10 mouse cellular contexts compared by ENCODE assay signal in the genomic region with DNA sequence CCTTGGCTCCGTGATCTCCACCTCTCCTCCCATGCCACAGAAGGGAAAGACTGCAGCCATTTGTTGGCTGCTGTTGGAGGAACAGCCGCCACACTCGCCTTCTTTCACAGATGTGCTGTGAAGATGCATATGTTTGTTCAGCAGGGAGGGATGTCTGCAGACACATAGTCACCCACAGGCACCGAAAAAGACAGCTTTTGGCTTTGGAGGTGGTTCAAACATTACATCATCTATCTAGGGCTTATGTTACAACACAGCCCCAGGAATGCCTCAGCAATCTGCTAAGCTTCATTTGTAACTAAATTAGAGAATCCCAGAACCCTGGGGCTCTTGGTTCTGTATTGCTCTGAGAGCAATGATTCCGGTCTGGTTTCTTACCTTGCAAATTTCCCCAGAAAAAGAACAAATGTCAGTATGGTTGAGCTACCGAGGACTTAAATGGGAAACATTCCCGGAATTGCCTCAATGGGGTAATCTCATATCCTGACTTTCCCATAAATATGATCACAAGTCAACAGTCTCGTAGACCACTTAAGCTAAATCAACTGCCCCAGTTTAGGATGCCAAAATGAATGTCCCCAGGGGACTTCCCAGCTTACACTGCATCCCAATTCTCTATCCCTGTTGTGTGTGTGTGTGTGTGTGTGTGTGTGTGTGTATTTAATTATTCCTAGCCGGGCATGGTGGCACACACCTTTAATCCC. TPM values are rescaled to one million over a fixed set of nuclear protein-coding genes. Genes with fewer than 3 reads are reported as not detected.
A peak's percentile ranks its signal among the peaks of the same experiment; 100 is the strongest.
DNase-seq lines count a peak whose midpoint lies in the region; ATAC-seq lines count a peak whose summit lies in the region.
"Had no signal": no experiment of that assay in that cellular context is flagged by ENCODE, and none has a peak within 500 bp of the region (broad histone marks: within the 10 kb centered on the region; RNA-seq: fewer than 3 reads in every experiment).

No protein-coding gene starts in this region.

- no peak overlapping the region for H3K4me3 ChIP-seq in embryonic facial prominence, embryonic 12.5 days
- H3K4me3 ChIP-seq in embryonic facial prominence, embryonic 10.5 days: no peak overlapping the region
- H3K4me3 ChIP-seq in midbrain, embryonic 11.5 days (ENCODE audit: low read depth, low read length): no peak overlapping the region
- no peak overlapping the region for H3K4me3 ChIP-seq in midbrain, embryonic 14.5 days (replicated peaks; ENCODE audit: low read depth, low read length)
- H3K4me3 ChIP-seq in stomach, embryonic 15.5 days (replicated peaks): no peak overlapping the region
- H3K4me3 ChIP-seq: limb, embryonic 12.5 days had no signal

- 43% methylated on average over 9 of the region's 9 CpGs for WGBS in embryonic facial prominence, embryonic 12.5 days
- WGBS in embryonic facial prominence, embryonic 10.5 days: 64% methylated on average over 9 of the region's 9 CpGs
- 74% methylated on average over 9 of the region's 9 CpGs for WGBS in midbrain, embryonic 11.5 days
- 69% methylated on average over 9 of the region's 9 CpGs for WGBS in midbrain, embryonic 14.5 days
- 53% methylated on average over 9 of the region's 9 CpGs for WGBS in stomach, embryonic 15.5 days

- no peak for DNase-seq in embryonic facial prominence, embryonic 10.5 days (ENCODE audit: low spot score)
- peak; percentile 66 for DNase-seq in midbrain, embryonic 11.5 days (ENCODE audit: low spot score, missing footprints)
- DNase-seq in midbrain, embryonic 14.5 days: no peak
- DNase-seq in layer of hippocampus, adult 8-10 months (ENCODE audit: low spot score in 2 of 2): peak; percentile 67 to 80
- DNase-seq in kidney, postnatal 10 days: no peak
- DNase-seq in liver: no peak
- DNase-seq: B cell, adult 2 months had no signal

- H3K9ac ChIP-seq in embryonic facial prominence, embryonic 12.5 days: no peak overlapping the region
- no peak overlapping the region for H3K9ac ChIP-seq in midbrain, embryonic 11.5 days (ENCODE audit: low read length)
- H3K9ac ChIP-seq in midbrain, embryonic 14.5 days (replicated peaks; ENCODE audit: low read length): no peak overlapping the region
- H3K9ac ChIP-seq in stomach, embryonic 15.5 days: no peak overlapping the region
- H3K9ac ChIP-seq: limb, embryonic 12.5 days had no signal

- no peak overlapping the region for H3K27ac ChIP-seq in embryonic facial prominence, embryonic 12.5 days
- H3K27ac ChIP-seq in embryonic facial prominence, embryonic 10.5 days (replicated peaks): no peak overlapping the region
- H3K27ac ChIP-seq in midbrain, embryonic 11.5 days (ENCODE audit: low read depth, low read length): no peak overlapping the region
- no peak overlapping the region for H3K27ac ChIP-seq in midbrain, embryonic 14.5 days (replicated peaks; ENCODE audit: low read depth, low read length)
- peak overlapping the region; percentile 58 for H3K27ac ChIP-seq in stomach, embryonic 15.5 days
- H3K27ac ChIP-seq: limb, embryonic 12.5 days had no signal

- no peaks in the 10 kb centered on the region for H3K9me3 ChIP-seq in embryonic facial prominence, embryonic 12.5 days
- no peaks in the 10 kb centered on the region for H3K9me3 ChIP-seq in embryonic facial prominence, embryonic 10.5 days
- H3K9me3 ChIP-seq in midbrain, embryonic 11.5 days (ENCODE audit: control insufficient read depth, low read length): no peaks in the 10 kb centered on the region
- H3K9me3 ChIP-seq in midbrain, embryonic 14.5 days (ENCODE audit: control insufficient read depth, low read length): no peaks in the 10 kb centered on the region
- no peaks in the 10 kb centered on the region for H3K9me3 ChIP-seq in stomach, embryonic 15.5 days

- H3K4me1 ChIP-seq in embryonic facial prominence, embryonic 12.5 days: no peaks in the 10 kb centered on the region
- H3K4me1 ChIP-seq in embryonic facial prominence, embryonic 10.5 days: peaks cover 8% of the 10 kb centered on the region
- H3K4me1 ChIP-seq in midbrain, embryonic 11.5 days (ENCODE audit: control insufficient read depth, insufficient read depth, low read length): peaks cover 2% of the 10 kb centered on the region; the same call in 1 of the 2 replicates
- peaks cover 2% of the 10 kb centered on the region; the same call in 1 of the 2 replicates for H3K4me1 ChIP-seq in midbrain, embryonic 14.5 days (ENCODE audit: control insufficient read depth, insufficient read depth, low read length)
- H3K4me1 ChIP-seq in stomach, embryonic 15.5 days: no peaks in the 10 kb centered on the region

- ATAC-seq in embryonic facial prominence, embryonic 12.5 days (ENCODE audit: insufficient number of reproducible peaks, insufficient read depth, low FRiP score, low TSS enrichment): peak; percentile 72; the same call in 1 of the 2 replicates
- no peak for ATAC-seq in midbrain, embryonic 11.5 days (ENCODE audit: low FRiP score)
- ATAC-seq in midbrain, embryonic 14.5 days (ENCODE audit: low FRiP score, low TSS enrichment): no peak
- peak; percentile 53; the same call in 1 of the 2 replicates for ATAC-seq in stomach, embryonic 15.5 days (ENCODE audit: insufficient read depth, low FRiP score, low read depth)

- peaks cover 14% of the 10 kb centered on the region for H3K27me3 ChIP-seq in embryonic facial prominence, embryonic 12.5 days
- H3K27me3 ChIP-seq in embryonic facial prominence, embryonic 10.5 days (replicated peaks; ENCODE audit: low read depth, poor library complexity, severe bottlenecking): peaks cover 28% of the 10 kb centered on the region
- peaks cover 9% of the 10 kb centered on the region for H3K27me3 ChIP-seq in midbrain, embryonic 11.5 days (ENCODE audit: control insufficient read depth, insufficient read depth, low read length)
- peaks cover 12% of the 10 kb centered on the region for H3K27me3 ChIP-seq in midbrain, embryonic 14.5 days (ENCODE audit: control insufficient read depth, insufficient read depth, low read length)
- H3K27me3 ChIP-seq in stomach, embryonic 15.5 days (replicated peaks): no peaks in the 10 kb centered on the region

- H3K36me3 ChIP-seq in embryonic facial prominence, embryonic 12.5 days: no peaks in the 10 kb centered on the region
- no peaks in the 10 kb centered on the region for H3K36me3 ChIP-seq in embryonic facial prominence, embryonic 10.5 days (replicated peaks)
- no peaks in the 10 kb centered on the region for H3K36me3 ChIP-seq in midbrain, embryonic 11.5 days (ENCODE audit: control insufficient read depth, insufficient read depth, low read length)
- H3K36me3 ChIP-seq in midbrain, embryonic 14.5 days (ENCODE audit: control insufficient read depth, insufficient read depth, low read length): no peaks in the 10 kb centered on the region
- H3K36me3 ChIP-seq in stomach, embryonic 15.5 days: no peaks in the 10 kb centered on the region
- H3K36me3 ChIP-seq: limb, embryonic 12.5 days had no signal

- H3K4me2 ChIP-seq in embryonic facial prominence, embryonic 12.5 days (replicated peaks): no peak overlapping the region
- no peak overlapping the region for H3K4me2 ChIP-seq in midbrain, embryonic 11.5 days
- H3K4me2 ChIP-seq in midbrain, embryonic 14.5 days (ENCODE audit: low read length): no peak overlapping the region
- H3K4me2 ChIP-seq in stomach, embryonic 15.5 days: no peak overlapping the region
- H3K4me2 ChIP-seq: limb, embryonic 12.5 days had no signal

RNA-seq across cellular contexts. Expression of gene Lamc2, which starts 5.5 kb away (rescaled TPM):
- 6.8 and 8.3 TPM in 2 replicates for polyA plus RNA-seq in embryonic facial prominence, embryonic 12.5 days (2016; fragmentation: Nextera tagmentation; extraction: Ambion mirVana)
- 6.2 and 6.6 TPM in 2 replicates for polyA plus RNA-seq in embryonic facial prominence, embryonic 10.5 days (2016; fragmentation: Nextera tagmentation; extraction: Ambion mirVana)
- 0.25 and 0.51 TPM in 2 replicates for polyA plus RNA-seq in midbrain, embryonic 11.5 days (2014; fragmentation: Nextera tagmentation; extraction: Ambion mirVana)
- 1.3 and 2.3 TPM in 2 replicates for polyA plus RNA-seq in midbrain, embryonic 14.5 days (2014; fragmentation: Nextera tagmentation; extraction: Ambion mirVana)
- 1 to 10 TPM; 2.3 to 4.6 (median 2.7) TPM for total RNA-seq in layer of hippocampus, adult 8-10 months (2022)
- polyA plus RNA-seq in stomach, embryonic 15.5 days (2015; fragmentation: Nextera tagmentation; extraction: Ambion mirVana): 12.9 and 13.4 TPM in 2 replicates

Comparison
In these comparisons a context has a peak if more than half of its experiments do, and no peak if none do; other contexts are left out.
1. DNase-seq: peak in midbrain, embryonic 11.5 days (single experiment) and layer of hippocampus, adult 8-10 months (2 of 2); none in embryonic facial prominence, embryonic 10.5 days (single experiment), midbrain, embryonic 14.5 days (single experiment), kidney, postnatal 10 days (single experiment) and liver (single experiment).
2. ATAC-seq: peak in embryonic facial prominence, embryonic 12.5 days (single experiment) and stomach, embryonic 15.5 days (single experiment); none in midbrain, embryonic 11.5 days (single experiment) and midbrain, embryonic 14.5 days (single experiment).